Mouse (Mus musculus): ENCODE data around the gene Eef1akmt3.

DNA sequence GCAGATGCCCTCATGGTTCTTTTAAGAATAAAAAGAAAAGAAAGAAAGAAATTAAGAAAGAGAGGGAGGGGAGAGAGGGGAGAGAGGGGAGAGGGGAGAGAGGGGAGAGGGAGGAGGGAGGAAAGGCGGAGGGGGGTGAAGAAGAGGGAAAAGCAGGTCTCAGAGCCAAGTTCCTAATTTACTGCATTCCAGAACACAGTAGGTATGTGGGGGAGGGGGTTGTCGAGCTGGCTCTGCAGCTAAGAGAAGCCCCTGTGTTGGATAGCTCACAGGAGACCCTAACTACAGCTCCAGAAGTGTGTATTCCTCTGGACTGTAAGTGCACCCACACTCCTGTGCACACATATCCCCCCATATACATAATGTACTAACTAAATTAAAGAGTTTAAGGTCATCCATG is 24.2 kb downstream of the Eef1akmt3 start:
- TF ChIP-seq EP300 (optimal IDR thresholded peaks at IDR 0.05) (no peak), CTCF (IDR thresholded peaks at IDR 0.05; ENCODE audit: low read depth) (no peak)

All from stomach, postnatal 0 days (tissue).